Mouse (Mus musculus) cerebellum, adult 8-10 months (tissue): ENCODE measurements around the gene Smug1.

Experiments used
- DNase-seq: peaks from one replicate; pipeline ENCODE4 v3.0.0; 2022

Smug1 gene

GRCm38 (mm10) chr15:103144176-103144575 is 22.7 kb downstream of the Smug1 start:
- DNase-seq = no peak

- no peak for DNase-seq
Observed at GRCm38 (mm10) chr15:103135431-103135947, 31.4 kb downstream of the Smug1 start.

GRCm38 (mm10) chr15:103134277-103135086 is 32.4 kb downstream of the Smug1 start:
- no peak for DNase-seq

GRCm38 (mm10) chr15:103133761-103134160 is 33.1 kb downstream of the Smug1 start:
- no peak for DNase-seq

GRCm38 (mm10) chr15:103130729-103131128 is 36.2 kb downstream of the Smug1 start:
- no peak for DNase-seq

- DNase-seq = no peak
Observed at GRCm38 (mm10) chr15:103129289-103129688, 37.6 kb downstream of the Smug1 start.

GRCm38 (mm10) chr15:103128056-103128833 is 38.6 kb downstream of the Smug1 start:
- DNase-seq = no peak

GRCm38 (mm10) chr15:103125982-103126381 is 40.9 kb downstream of the Smug1 start:
- no peak for DNase-seq

- no peak for DNase-seq
Observed at GRCm38 (mm10) chr15:103124254-103124653, 42.6 kb downstream of the Smug1 start.

GRCm38 (mm10) chr15:103123343-103123742 is 43.5 kb downstream of the Smug1 start:
- DNase-seq = no peak

- DNase-seq = no peak
Observed at GRCm38 (mm10) chr15:103122372-103122771, 44.5 kb downstream of the Smug1 start.

- peak; percentile 6 for DNase-seq
Observed at GRCm38 (mm10) chr15:103121416-103121815, 45.5 kb downstream of the Smug1 start.

- DNase-seq = no peak
Observed at GRCm38 (mm10) chr15:103120594-103120993, 46.3 kb downstream of the Smug1 start.

GRCm38 (mm10) chr15:103115726-103116125 is 51.2 kb downstream of the Smug1 start:
- no peak for DNase-seq

GRCm38 (mm10) chr15:103115256-103115655 is 51.6 kb downstream of the Smug1 start:
- no peak for DNase-seq

GRCm38 (mm10) chr15:103113077-103113476 is 53.8 kb downstream of the Smug1 start:
- no peak for DNase-seq

- DNase-seq = no peak
Observed at GRCm38 (mm10) chr15:103112309-103112708, 54.6 kb downstream of the Smug1 start.

- DNase-seq = no peak
Observed at GRCm38 (mm10) chr15:103109940-103110339, 57.0 kb downstream of the Smug1 start.

- no peak for DNase-seq
Observed at GRCm38 (mm10) chr15:103108066-103108676, 58.7 kb downstream of the Smug1 start.

- no peak for DNase-seq
Observed at GRCm38 (mm10) chr15:103106201-103106600, 60.7 kb downstream of the Smug1 start.
